Mouse (Mus musculus) liver, embryonic 11.5 days (tissue): Measurements from ENCODE around the gene Tcp11. TPM values are rescaled to one million over a fixed set of nuclear protein-coding genes. Genes with fewer than 3 reads are reported as not detected.
A peak's percentile ranks its signal among the peaks of the same experiment; 100 is the strongest.

Source experiments
- ATAC-seq: fragments of 200-750 bp; cut with Nextera tagmentation; replicated peaks from 2 replicates; pipeline ENCODE4 v1.8.0; 2017; ENCODE audit warnings: moderate number of reproducible peaks, mild to moderate bottlenecking, moderate TSS enrichment, moderate library complexity; ENCODE audit not compliant: low FRiP score
- DNase-seq: peaks from one replicate; pipeline ENCODE4 v3.0.0-alpha.2; 2017; ENCODE audit warnings: low spot score
- H3K27ac ChIP-seq: fragments of 300-500 bp; sonication (generic); 2 replicates; pipeline ENCODE4 v1.5.1; 2014; ENCODE audit warnings: mild to moderate bottlenecking, low read depth, low read length, control low read depth
- H3K27me3 ChIP-seq: fragments of 300-500 bp; sonication (generic); replicated peaks from 2 replicates; pipeline ENCODE4 v1.6.1; 2014; ENCODE audit warnings: low read length, mixed read lengths; ENCODE audit not compliant: control insufficient read depth, insufficient read depth
- H3K36me3 ChIP-seq: fragments of 300-500 bp; sonication (generic); 2 replicates; pipeline ENCODE4 v1.6.1; 2014; ENCODE audit warnings: mild to moderate bottlenecking, low read length, moderate library complexity, mixed read lengths; ENCODE audit not compliant: control insufficient read depth, insufficient read depth
- H3K4me1 ChIP-seq: fragments of 300-500 bp; sonication (generic); replicated peaks from 2 replicates; pipeline ENCODE4 v1.6.1; 2014; ENCODE audit warnings: low read length, mixed read lengths; ENCODE audit not compliant: control insufficient read depth, insufficient read depth
- H3K4me2 ChIP-seq: fragments of 300-500 bp; sonication (generic); 2 replicates; pipeline ENCODE4 v1.6.1; 2014; ENCODE audit warnings: mild to moderate bottlenecking, control low read depth, moderate library complexity
- H3K4me3 ChIP-seq: fragments of 300-500 bp; sonication (generic); 2 replicates; pipeline ENCODE4 v1.5.1; 2014; ENCODE audit warnings: low read depth, low read length, control low read depth
- H3K9ac ChIP-seq: fragments of 300-500 bp; sonication (generic); 2 replicates; pipeline ENCODE4 v1.6.1; 2014; ENCODE audit warnings: low read depth, low read length, control low read depth
- H3K9me3 ChIP-seq: fragments of 300-500 bp; sonication (generic); 2 replicates; pipeline ENCODE4 v1.6.1; 2016; ENCODE audit warnings: low read length, inconsistent platforms, mixed read lengths; ENCODE audit not compliant: control insufficient read depth
- WGBS: fragments of 180-500 bp; shearing (Covaris S2); extraction: QIAGEN DNeasy Blood & Tissue Kit; methylation state at CpG from one replicate; pipeline ENCODE4 v1.1.7; 2014; 5-methylcytosine and 5-hydroxymethylcytosine counted together
- polyA plus RNA-seq: library from polyadenylated mRNA; unstranded; fragments of >200 nt; fragmentation: Nextera tagmentation; extraction: Ambion mirVana; gene quantifications from 2 replicates; pipeline ENCODE4 v1.2.1, GENCODE M21; 2014

Gene Tcp11
- polyA plus RNA-seq: 0.61 and 0.97 TPM in 2 replicates

- ATAC-seq: peak; percentile 48
- Histone ChIP-seq H3K9ac (peak within 1 kb of the TSS; percentile 62), H3K4me1 (peaks cover 7% of the 10 kb centered on the region; the same call in 1 of the 2 replicates), H3K4me3 (peak within 1 kb of the TSS; percentile 59), H3K27me3 (no peaks in the 10 kb centered on the region), H3K36me3 (no peaks in the 10 kb centered on the region), H3K9me3 (no peaks in the 10 kb centered on the region), H3K27ac (no peak within 1 kb of the TSS; the same call in 1 of the 2 replicates), H3K4me2 (peak within 1 kb of the TSS; percentile 100)
- DNase-seq: peak; percentile 76
- 2% methylated on average over 52 of the region's 57 CpGs for WGBS
Observed at GRCm38 (mm10) chr17:28080045-28080816, at the start of gene Tcp11. TSS of gene Tcp11 (minus strand) at chr17:28080639.

GRCm38 (mm10) chr17:28129796-28130195, 49.4 kb upstream of the Tcp11 start:
- H3K27me3 ChIP-seq: no peaks in the 10 kb centered on the region; the same call in 1 of the 2 replicates
- no peaks in the 10 kb centered on the region for H3K36me3 ChIP-seq
- no peak overlapping the region for H3K9ac ChIP-seq
- no peaks in the 10 kb centered on the region for H3K9me3 ChIP-seq
- no peak overlapping the region for H3K4me2 ChIP-seq
- no peak overlapping the region for H3K4me3 ChIP-seq
- H3K27ac ChIP-seq: no peak overlapping the region
- DNase-seq (no peak), ATAC-seq (no peak)
- H3K4me1 ChIP-seq: no peaks in the 10 kb centered on the region
- 91% methylated on average over 5 of the region's 5 CpGs for WGBS

- Histone ChIP-seq H3K9me3 (no peaks in the 10 kb centered on the region), H3K4me1 (no peaks in the 10 kb centered on the region), H3K36me3 (no peaks in the 10 kb centered on the region), H3K4me2 (no peak overlapping the region), H3K27ac (no peak overlapping the region), H3K27me3 (peaks cover 3% of the 10 kb centered on the region), H3K4me3 (no peak overlapping the region), H3K9ac (no peak overlapping the region)
- 63% methylated on average over 8 of the region's 8 CpGs for WGBS
- no peak for ATAC-seq
- no peak for DNase-seq
Observed at GRCm38 (mm10) chr17:28124368-28124767, 43.9 kb upstream of the Tcp11 start.

- ATAC-seq (no peak), DNase-seq (no peak)
- no peak overlapping the region for H3K4me3 ChIP-seq
- H3K9ac ChIP-seq: no peak overlapping the region
- peaks cover 3% of the 10 kb centered on the region for H3K27me3 ChIP-seq
- no peaks in the 10 kb centered on the region for H3K4me1 ChIP-seq
- no peaks in the 10 kb centered on the region for H3K36me3 ChIP-seq
- H3K9me3 ChIP-seq: no peaks in the 10 kb centered on the region
- no peak overlapping the region for H3K27ac ChIP-seq
- WGBS: 59% methylated on average over 7 of the region's 7 CpGs
- no peak overlapping the region for H3K4me2 ChIP-seq
Observed at GRCm38 (mm10) chr17:28123627-28124026, 43.2 kb upstream of the Tcp11 start.

GRCm38 (mm10) chr17:28122949-28123348, 42.5 kb upstream of the Tcp11 start:
- H3K27ac ChIP-seq: no peak overlapping the region
- no peak overlapping the region for H3K4me2 ChIP-seq
- H3K27me3 ChIP-seq: peaks cover 3% of the 10 kb centered on the region
- no peak overlapping the region for H3K9ac ChIP-seq
- H3K4me3 ChIP-seq: no peak overlapping the region
- H3K36me3 ChIP-seq: no peaks in the 10 kb centered on the region
- 63% methylated on average over 13 of the region's 13 CpGs for WGBS
- H3K4me1 ChIP-seq: no peaks in the 10 kb centered on the region
- ATAC-seq: no peak
- DNase-seq: no peak
- H3K9me3 ChIP-seq: no peaks in the 10 kb centered on the region

- Histone ChIP-seq H3K9me3 (no peaks in the 10 kb centered on the region), H3K4me2 (no peak overlapping the region), H3K27me3 (peaks cover 6% of the 10 kb centered on the region), H3K4me1 (no peaks in the 10 kb centered on the region), H3K4me3 (no peak overlapping the region), H3K36me3 (no peaks in the 10 kb centered on the region), H3K9ac (no peak overlapping the region), H3K27ac (no peak overlapping the region)
- 81% methylated on average over 5 of the region's 5 CpGs for WGBS
- ATAC-seq (no peak), DNase-seq (no peak)
Observed at GRCm38 (mm10) chr17:28120460-28120859, 40.0 kb upstream of the Tcp11 start.

GRCm38 (mm10) chr17:28117451-28118209, 37.2 kb upstream of the Tcp11 start:
- Histone ChIP-seq H3K27me3 (peaks cover 3% of the 10 kb centered on the region), H3K4me1 (no peaks in the 10 kb centered on the region), H3K9me3 (no peaks in the 10 kb centered on the region), H3K4me3 (no peak overlapping the region), H3K36me3 (no peaks in the 10 kb centered on the region), H3K27ac (no peak overlapping the region), H3K4me2 (no peak overlapping the region), H3K9ac (no peak overlapping the region)
- WGBS: 34% methylated on average over 19 of the region's 19 CpGs
- DNase-seq (no peak), ATAC-seq (no peak)

- DNase-seq (no peak), ATAC-seq (no peak)
- Histone ChIP-seq H3K4me3 (no peak overlapping the region), H3K27me3 (peaks cover 3% of the 10 kb centered on the region), H3K4me2 (no peak overlapping the region), H3K4me1 (no peaks in the 10 kb centered on the region), H3K9ac (no peak overlapping the region), H3K9me3 (no peaks in the 10 kb centered on the region), H3K36me3 (no peaks in the 10 kb centered on the region), H3K27ac (no peak overlapping the region)
- WGBS: 81% methylated on average over 9 of the region's 9 CpGs
Observed at GRCm38 (mm10) chr17:28116335-28116734, 35.9 kb upstream of the Tcp11 start.
